Mouse (Mus musculus) stomach, embryonic 16.5 days (tissue): Measurements from ENCODE around the gene Fkbpl. TPM values are rescaled to one million over a fixed set of nuclear protein-coding genes. Genes with fewer than 3 reads are reported as not detected.
A peak's percentile ranks its signal among the peaks of the same experiment; 100 is the strongest.

Experiments
- ATAC-seq: fragments of 200-750 bp; cut with Nextera tagmentation; 2 replicates; pipeline ENCODE4 v1.8.0; 2017; ENCODE audit warnings: moderate number of reproducible peaks, moderate TSS enrichment; ENCODE audit not compliant: insufficient read depth, low FRiP score
- H3K27ac ChIP-seq: fragments of 300-500 bp; sonication (generic); 2 replicates; pipeline ENCODE4 v1.5.1; 2014; ENCODE audit warnings: low read length
- H3K27me3 ChIP-seq: fragments of 300-500 bp; sonication (generic); 2 replicates; pipeline ENCODE4 v1.6.1; 2014; ENCODE audit warnings: low read length, control low read depth, mixed read lengths; ENCODE audit not compliant: control insufficient read depth, insufficient read depth
- H3K36me3 ChIP-seq: fragments of 300-500 bp; sonication (generic); 2 replicates; pipeline ENCODE4 v1.6.1; 2014; ENCODE audit warnings: low read length; ENCODE audit not compliant: control insufficient read depth, insufficient read depth
- H3K4me1 ChIP-seq: fragments of 300-500 bp; sonication (generic); 2 replicates; pipeline ENCODE4 v1.6.1; 2014; ENCODE audit warnings: low read length, control low read depth, mixed read lengths; ENCODE audit not compliant: control insufficient read depth, insufficient read depth
- H3K4me2 ChIP-seq: fragments of 300-500 bp; sonication (generic); 2 replicates; pipeline ENCODE4 v1.6.1; 2014; ENCODE audit warnings: low read depth, low read length, mixed read lengths
- H3K4me3 ChIP-seq: fragments of 300-500 bp; sonication (generic); replicated peaks from 2 replicates; pipeline ENCODE4 v1.5.1; 2014; ENCODE audit warnings: mild to moderate bottlenecking, low read length
- H3K9ac ChIP-seq: fragments of 300-500 bp; sonication (generic); 2 replicates; pipeline ENCODE4 v1.6.1; 2014; ENCODE audit warnings: low read length
- H3K9me3 ChIP-seq: fragments of 300-500 bp; sonication (generic); replicated peaks from 2 replicates; pipeline ENCODE4 v1.6.1; 2016; ENCODE audit warnings: low read length, control low read depth; ENCODE audit not compliant: control insufficient read depth
- WGBS: fragments of 180-500 bp; shearing (Covaris S2); extraction: QIAGEN DNeasy Blood & Tissue Kit; methylation state at CpG from one replicate; pipeline ENCODE4 v1.1.7; 2014; 5-methylcytosine and 5-hydroxymethylcytosine counted together
- polyA plus RNA-seq: library from polyadenylated mRNA; unstranded; fragments of >200 nt; fragmentation: Nextera tagmentation; extraction: Ambion mirVana; gene quantifications from 2 replicates; pipeline ENCODE4 v1.2.1, GENCODE M21; 2015

Fkbpl gene
- 13.1 and 14.4 TPM in 2 replicates for polyA plus RNA-seq

DNA sequence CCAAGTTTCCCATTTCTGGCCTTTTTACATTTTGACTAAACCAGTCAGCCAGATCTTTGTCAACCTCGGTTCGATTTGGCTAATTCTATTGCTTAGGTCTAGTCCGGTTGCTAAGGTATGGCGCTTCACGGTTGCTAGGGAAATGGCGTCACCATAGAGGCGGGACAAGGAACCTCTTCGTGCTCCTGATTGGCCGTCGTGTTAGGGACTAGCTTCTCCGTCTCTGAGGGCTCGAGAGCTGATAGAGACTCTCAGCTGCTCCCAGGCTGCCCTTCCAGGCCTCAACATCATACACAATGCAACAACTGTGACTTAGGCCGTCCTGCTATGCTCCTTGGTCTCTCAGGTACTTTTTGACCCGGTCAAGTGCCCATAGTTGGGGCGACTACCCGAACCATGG is at the start of gene Fkbpl:
Gene Fkbpl, plus strand, starts transcription at position 157 of the 400 bp plus-strand sequence.
- peak within 1 kb of the TSS; percentile 72 for H3K9ac ChIP-seq
- H3K27ac ChIP-seq, result peak within 1 kb of the TSS; percentile 59
- ATAC-seq, result peak; percentile 82
- no peaks in the 10 kb centered on the region for H3K36me3 ChIP-seq
- H3K9me3 ChIP-seq, result no peaks in the 10 kb centered on the region
- H3K4me1 ChIP-seq, result peaks cover 30% of the 10 kb centered on the region
- under 1% methylated on average over 16 of the region's 16 CpGs for WGBS
- peak within 1 kb of the TSS; percentile 59 for H3K4me3 ChIP-seq
- no peaks in the 10 kb centered on the region for H3K27me3 ChIP-seq
- H3K4me2 ChIP-seq, result peak within 1 kb of the TSS; percentile 60

- peaks cover 22% of the 10 kb centered on the region for H3K36me3 ChIP-seq
- H3K4me2 ChIP-seq, result no peak overlapping the region
- peaks cover 47% of the 10 kb centered on the region for H3K4me1 ChIP-seq
- no peaks in the 10 kb centered on the region for H3K9me3 ChIP-seq
- H3K4me3 ChIP-seq, result no peak overlapping the region
- no peaks in the 10 kb centered on the region for H3K27me3 ChIP-seq
- 62% methylated on average over 8 of the region's 8 CpGs for WGBS
- H3K9ac ChIP-seq, result no peak overlapping the region
- ATAC-seq, result no peak
- no peak overlapping the region for H3K27ac ChIP-seq
These were observed 48.5 kb upstream of the Fkbpl start for GRCm38 (mm10) chr17:34596098-34596497.

- WGBS, result 19% methylated on average over 6 of the region's 6 CpGs
- peaks cover 22% of the 10 kb centered on the region for H3K36me3 ChIP-seq
- no peak within 1 kb of the TSS for H3K4me2 ChIP-seq
- no peaks in the 10 kb centered on the region for H3K9me3 ChIP-seq
- peak within 1 kb of the TSS; percentile 51; the same call in 1 of the 2 replicates for H3K9ac ChIP-seq
- H3K27me3 ChIP-seq, result no peaks in the 10 kb centered on the region
- H3K4me1 ChIP-seq, result peaks cover 48% of the 10 kb centered on the region
- H3K4me3 ChIP-seq, result no peak within 1 kb of the TSS
- peak within 1 kb of the TSS; percentile 38; the same call in 1 of the 2 replicates for H3K27ac ChIP-seq
- ATAC-seq, result no peak
These were observed 46.9 kb upstream of the Fkbpl start, which contains the start of gene Ager for GRCm38 (mm10) chr17:34597566-34598095. TSS of gene Ager (plus strand) at chr17:34597862.

DNA sequence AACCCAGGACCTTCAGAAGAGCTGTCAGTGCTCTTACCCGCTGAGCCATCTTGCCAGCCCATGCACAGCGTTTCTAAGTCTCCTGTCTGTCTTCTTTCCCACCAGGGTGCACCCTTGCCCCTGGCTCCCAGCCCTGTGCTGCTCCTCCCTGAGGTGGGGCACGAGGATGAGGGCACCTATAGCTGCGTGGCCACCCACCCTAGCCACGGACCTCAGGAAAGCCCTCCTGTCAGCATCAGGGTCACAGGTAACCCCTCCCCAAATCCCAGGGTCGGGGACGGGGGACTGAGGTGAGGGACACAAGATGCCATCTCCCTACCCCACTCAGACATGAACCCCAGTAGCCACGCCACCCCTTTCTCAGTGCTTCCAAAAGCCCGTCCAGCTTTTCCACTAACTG is 44.7 kb upstream of the Fkbpl start:
- Histone ChIP-seq H3K4me1 (peaks cover 41% of the 10 kb centered on the region), H3K9ac (no peak overlapping the region), H3K4me3 (no peak overlapping the region), H3K36me3 (peaks cover 17% of the 10 kb centered on the region), H3K4me2 (no peak overlapping the region), H3K27me3 (no peaks in the 10 kb centered on the region), H3K9me3 (no peaks in the 10 kb centered on the region), H3K27ac (no peak overlapping the region)
- WGBS, result 74% methylated on average over 9 of the region's 9 CpGs
- no peak for ATAC-seq

DNA sequence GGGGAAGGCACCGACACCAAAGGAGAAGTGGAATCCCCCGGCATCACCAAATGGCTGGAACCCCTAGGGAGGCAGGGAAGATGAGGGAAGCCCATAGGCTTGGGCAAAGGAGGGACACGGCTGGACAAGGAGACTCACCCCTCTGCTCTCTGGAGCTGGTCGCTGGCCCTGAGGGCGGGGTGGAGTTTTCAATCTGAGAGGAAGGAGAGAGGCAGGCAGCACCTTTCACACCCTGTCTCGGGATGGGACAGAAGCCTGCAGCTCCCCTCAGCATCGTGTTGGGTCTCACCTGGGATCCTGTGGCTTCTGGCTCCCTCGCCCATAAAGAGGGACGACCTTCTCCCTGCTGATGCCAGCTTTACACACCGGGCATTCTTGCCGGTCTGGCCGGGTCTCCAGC is 42.8 kb upstream of the Fkbpl start:
- Histone ChIP-seq H3K4me2 (no peak overlapping the region), H3K4me3 (no peak overlapping the region), H3K4me1 (peaks cover 39% of the 10 kb centered on the region), H3K9me3 (no peaks in the 10 kb centered on the region), H3K9ac (no peak overlapping the region), H3K36me3 (peaks cover 8% of the 10 kb centered on the region; the same call in 1 of the 2 replicates), H3K27ac (no peak overlapping the region), H3K27me3 (no peaks in the 10 kb centered on the region)
- no peak for ATAC-seq
- WGBS, result 78% methylated on average over 12 of the region's 12 CpGs

DNA sequence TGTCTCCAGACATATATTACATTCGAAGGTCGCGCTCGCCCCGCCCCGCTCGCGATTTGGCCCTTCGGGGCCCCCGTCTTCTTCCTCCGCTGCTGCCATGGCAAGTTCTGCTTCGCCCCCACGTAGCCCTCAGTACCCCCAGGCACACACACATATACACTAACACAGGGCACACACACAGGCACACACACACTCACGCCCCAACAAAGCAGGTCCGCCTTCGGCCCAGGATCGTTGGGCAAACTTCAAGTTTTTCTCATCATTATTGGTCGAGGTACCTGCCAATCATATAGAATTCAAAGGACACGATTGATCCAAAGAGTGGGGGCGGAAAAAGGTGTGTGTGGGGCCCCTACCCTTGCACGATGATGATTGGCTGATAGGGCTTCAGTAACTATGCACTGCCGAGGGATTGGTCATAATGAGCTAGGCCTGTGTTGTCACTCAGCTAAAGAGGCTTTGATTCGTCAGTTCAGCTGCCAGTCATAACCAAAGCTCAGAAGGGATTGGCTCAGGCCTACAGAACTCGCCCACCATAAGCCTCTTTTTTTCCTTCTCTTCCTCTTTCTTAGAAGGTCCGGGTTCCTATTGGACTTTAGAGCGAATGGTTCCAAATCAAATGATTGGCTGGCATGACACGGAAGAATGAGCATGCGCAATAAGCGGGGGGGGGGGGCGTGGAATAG is 41.0 kb upstream of the Fkbpl start, which contains the start of gene Rnf5:
Gene Rnf5, minus strand, starts transcription at position 316 of the 686 bp plus-strand sequence.
- peak; percentile 94 for ATAC-seq
- peaks cover 8% of the 10 kb centered on the region; the same call in 1 of the 2 replicates for H3K36me3 ChIP-seq
- H3K4me3 ChIP-seq, result peak within 1 kb of the TSS; percentile 89
- WGBS, result under 1% methylated on average over 30 of the region's 30 CpGs
- no peaks in the 10 kb centered on the region for H3K27me3 ChIP-seq
- H3K4me2 ChIP-seq, result peak within 1 kb of the TSS; percentile 92
- no peaks in the 10 kb centered on the region for H3K9me3 ChIP-seq
- peak within 1 kb of the TSS; percentile 96 for H3K27ac ChIP-seq
- peak within 1 kb of the TSS; percentile 96 for H3K9ac ChIP-seq
- H3K4me1 ChIP-seq, result peaks cover 32% of the 10 kb centered on the region

- no peaks in the 10 kb centered on the region for H3K9me3 ChIP-seq
- peak within 1 kb of the TSS; percentile 92 for H3K4me2 ChIP-seq
- peaks cover 32% of the 10 kb centered on the region for H3K4me1 ChIP-seq
- H3K9ac ChIP-seq, result peak within 1 kb of the TSS; percentile 96
- peaks cover 8% of the 10 kb centered on the region; the same call in 1 of the 2 replicates for H3K36me3 ChIP-seq
- under 1% methylated on average over 35 of the region's 35 CpGs for WGBS
- no peaks in the 10 kb centered on the region for H3K27me3 ChIP-seq
- H3K4me3 ChIP-seq, result peak within 1 kb of the TSS; percentile 89
- peak; percentile 87 for ATAC-seq
- peak within 1 kb of the TSS; percentile 96 for H3K27ac ChIP-seq
These were observed 40.5 kb upstream of the Fkbpl start, which contains the start of gene Agpat1 for GRCm38 (mm10) chr17:34604061-34604508. TSS of gene Agpat1 (plus strand) at chr17:34604262.

- H3K4me2 ChIP-seq, result peak overlapping the region; percentile 92
- peak overlapping the region; percentile 96 for H3K9ac ChIP-seq
- peak overlapping the region; percentile 89 for H3K4me3 ChIP-seq
- peaks cover 8% of the 10 kb centered on the region; the same call in 1 of the 2 replicates for H3K36me3 ChIP-seq
- no peaks in the 10 kb centered on the region for H3K27me3 ChIP-seq
- peaks cover 32% of the 10 kb centered on the region for H3K4me1 ChIP-seq
- H3K27ac ChIP-seq, result peak overlapping the region; percentile 96
- no peaks in the 10 kb centered on the region for H3K9me3 ChIP-seq
- no peak for ATAC-seq
- 13% methylated on average over 24 of the region's 24 CpGs for WGBS
These were observed 39.9 kb upstream of the Fkbpl start for GRCm38 (mm10) chr17:34604511-34605237.
